Mouse (Mus musculus) embryonic facial prominence, embryonic 12.5 days (tissue): Measurements from ENCODE around the gene Cenpj. TPM values are rescaled to one million over a fixed set of nuclear protein-coding genes. Genes with fewer than 3 reads are reported as not detected.

Source experiments
- ATAC-seq: fragments of 200-750 bp; cut with Nextera tagmentation; 2 replicates; pipeline ENCODE4 v1.8.0; 2017; ENCODE audit not compliant: insufficient number of reproducible peaks, insufficient read depth, low FRiP score, low TSS enrichment
- H3K27ac ChIP-seq: fragments of 300-500 bp; sonication (generic); 2 replicates; pipeline ENCODE4 v1.5.1; 2016; ENCODE audit warnings: mild to moderate bottlenecking
- H3K27me3 ChIP-seq: fragments of 300-500 bp; sonication (generic); 2 replicates; pipeline ENCODE4 v1.6.1; 2016; ENCODE audit warnings: mild to moderate bottlenecking, moderate library complexity
- H3K36me3 ChIP-seq: fragments of 300-500 bp; sonication (generic); 2 replicates; pipeline ENCODE4 v1.6.1; 2016; ENCODE audit warnings: mild to moderate bottlenecking
- H3K4me1 ChIP-seq: fragments of 300-500 bp; sonication (generic); 2 replicates; pipeline ENCODE4 v1.6.1; 2016
- H3K4me2 ChIP-seq: fragments of 300-500 bp; sonication (generic); replicated peaks from 2 replicates; pipeline ENCODE4 v1.6.1; 2016; ENCODE audit warnings: mild to moderate bottlenecking, moderate library complexity
- H3K4me3 ChIP-seq: fragments of 300-500 bp; sonication (generic); 2 replicates; pipeline ENCODE4 v1.5.1; 2016; ENCODE audit warnings: mild to moderate bottlenecking
- H3K9ac ChIP-seq: fragments of 300-500 bp; sonication (generic); 2 replicates; pipeline ENCODE4 v1.6.1; 2016; ENCODE audit warnings: mild to moderate bottlenecking, moderate library complexity
- H3K9me3 ChIP-seq: fragments of 300-500 bp; sonication (generic); 2 replicates; pipeline ENCODE4 v1.6.1; 2016; ENCODE audit warnings: mild to moderate bottlenecking, moderate library complexity
- WGBS: fragments of 180-500 bp; shearing (Covaris S2); methylation state at CpG from one replicate; pipeline ENCODE4 v1.1.7; 2016; 5-methylcytosine and 5-hydroxymethylcytosine counted together
- polyA plus RNA-seq: library from polyadenylated mRNA; unstranded; fragments of >200 nt; fragmentation: Nextera tagmentation; extraction: Ambion mirVana; gene quantifications from 2 replicates; pipeline ENCODE4 v1.2.1, GENCODE M21; 2016

Gene Cenpj
- polyA plus RNA-seq, 1 experiment from 2014 or later, result 15.0 TPM

- no peak overlapping the region for H3K4me3 ChIP-seq
- no peak overlapping the region for H3K27ac ChIP-seq
- no peaks in the 10 kb centered on the region for H3K9me3 ChIP-seq
- peaks cover 17% of the 10 kb centered on the region for H3K36me3 ChIP-seq
- no peak overlapping the region for H3K4me2 ChIP-seq
- no peaks in the 10 kb centered on the region for H3K4me1 ChIP-seq
- no peak overlapping the region for H3K9ac ChIP-seq
- WGBS, result 85% methylated on average over 2 of the region's 2 CpGs
- H3K27me3 ChIP-seq, result no peaks in the 10 kb centered on the region
- no peak for ATAC-seq
These were observed 44.4 kb downstream of the Cenpj start for GRCm38 (mm10) chr14:56530788-56531187.

GRCm38 (mm10) chr14:56514775-56515174 lies 60.5 kb downstream of the Cenpj start:
- H3K9ac ChIP-seq, result no peak overlapping the region
- no peaks in the 10 kb centered on the region for H3K4me1 ChIP-seq
- ATAC-seq, result no peak
- no peaks in the 10 kb centered on the region for H3K27me3 ChIP-seq
- H3K9me3 ChIP-seq, result no peaks in the 10 kb centered on the region
- no peak overlapping the region for H3K4me3 ChIP-seq
- H3K4me2 ChIP-seq, result no peak overlapping the region
- no peak overlapping the region for H3K27ac ChIP-seq
- no peaks in the 10 kb centered on the region for H3K36me3 ChIP-seq
- 91% methylated on average over 2 of the region's 2 CpGs for WGBS

- Histone ChIP-seq H3K27me3 (no peaks in the 10 kb centered on the region), H3K4me2 (no peak overlapping the region), H3K9ac (no peak overlapping the region), H3K27ac (no peak overlapping the region), H3K4me3 (no peak overlapping the region), H3K9me3 (no peaks in the 10 kb centered on the region), H3K4me1 (no peaks in the 10 kb centered on the region), H3K36me3 (no peaks in the 10 kb centered on the region)
- 28% methylated on average over 6 of the region's 6 CpGs for WGBS
- no peak for ATAC-seq
These were observed 63.1 kb downstream of the Cenpj start for GRCm38 (mm10) chr14:56512084-56512483.

- no peak overlapping the region for H3K9ac ChIP-seq
- no peak overlapping the region for H3K27ac ChIP-seq
- H3K4me3 ChIP-seq, result no peak overlapping the region
- no peak overlapping the region for H3K4me2 ChIP-seq
- 73% methylated on average over 3 of the region's 3 CpGs for WGBS
- ATAC-seq, result no peak
- no peaks in the 10 kb centered on the region for H3K9me3 ChIP-seq
- H3K27me3 ChIP-seq, result no peaks in the 10 kb centered on the region
- H3K36me3 ChIP-seq, result no peaks in the 10 kb centered on the region
- H3K4me1 ChIP-seq, result no peaks in the 10 kb centered on the region
These were observed 68.5 kb downstream of the Cenpj start for GRCm38 (mm10) chr14:56506743-56507142.

- no peak overlapping the region for H3K9ac ChIP-seq
- H3K36me3 ChIP-seq, result no peaks in the 10 kb centered on the region
- ATAC-seq, result no peak
- no peak overlapping the region for H3K27ac ChIP-seq
- no peak overlapping the region for H3K4me3 ChIP-seq
- no peaks in the 10 kb centered on the region for H3K27me3 ChIP-seq
- H3K4me2 ChIP-seq, result no peak overlapping the region
- WGBS, result 47% methylated on average over 4 of the region's 4 CpGs
- no peaks in the 10 kb centered on the region for H3K4me1 ChIP-seq
- no peaks in the 10 kb centered on the region for H3K9me3 ChIP-seq
These were observed 72.8 kb downstream of the Cenpj start for GRCm38 (mm10) chr14:56502407-56502806.

DNA sequence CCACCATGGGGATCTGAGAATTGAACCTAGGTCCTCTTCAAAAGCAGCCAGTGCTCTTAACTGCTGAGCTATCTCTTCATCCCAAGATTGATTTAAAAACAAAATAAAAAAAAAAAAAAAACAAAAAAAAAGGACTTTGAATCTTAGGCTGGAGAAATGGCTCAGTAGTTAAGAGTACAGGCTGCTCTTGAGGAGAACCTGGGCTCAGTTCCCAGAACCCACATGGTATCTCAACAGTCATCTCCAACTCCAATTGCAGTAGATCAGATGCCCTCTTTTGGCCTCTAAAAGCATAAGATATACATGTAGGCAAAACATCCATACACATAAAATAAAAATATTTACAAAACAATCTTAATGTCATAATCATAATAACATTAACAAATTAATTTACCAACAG lies 85.4 kb downstream of the Cenpj start:
- Histone ChIP-seq H3K27me3 (no peaks in the 10 kb centered on the region), H3K9me3 (no peaks in the 10 kb centered on the region), H3K4me1 (no peaks in the 10 kb centered on the region), H3K4me2 (no peak overlapping the region), H3K27ac (no peak overlapping the region), H3K36me3 (no peaks in the 10 kb centered on the region), H3K4me3 (no peak overlapping the region), H3K9ac (no peak overlapping the region)
- no peak for ATAC-seq

Other genes with a start within 250 kb of the Cenpj start
- 0.15 TPM in 1 of 2 replicates, not detected in the other for gene Atp12a, start 210.4 kb downstream of the Cenpj start, polyA plus RNA-seq
- gene Rnf17, start 172.8 kb downstream of the Cenpj start, polyA plus RNA-seq, result 1.5 and 2.5 TPM in 2 replicates
- 2.0 and 2.6 TPM in 2 replicates for gene Parp4, start 194 bp upstream of the Cenpj start, polyA plus RNA-seq
- 33.7 and 37.1 TPM in 2 replicates for gene Mphosph8, start 92.8 kb upstream of the Cenpj start, polyA plus RNA-seq
- 47.1 and 49.9 TPM in 2 replicates for gene Pspc1, start 202.9 kb upstream of the Cenpj start, polyA plus RNA-seq
- 30.8 and 33.3 TPM in 2 replicates for gene Zmym5, start 236.3 kb upstream of the Cenpj start, polyA plus RNA-seq